Mouse (Mus musculus) liver, embryonic 11.5 days (tissue): Measurements from ENCODE around the gene 4930578G10Rik. TPM values are rescaled to one million over a fixed set of nuclear protein-coding genes. Genes with fewer than 3 reads are reported as not detected.

Experiments used
- ATAC-seq: fragments of 200-750 bp; cut with Nextera tagmentation; replicated peaks from 2 replicates; pipeline ENCODE4 v1.8.0; 2017; ENCODE audit warnings: moderate number of reproducible peaks, mild to moderate bottlenecking, moderate TSS enrichment, moderate library complexity; ENCODE audit not compliant: low FRiP score
- DNase-seq: peaks from one replicate; pipeline ENCODE4 v3.0.0-alpha.2; 2017; ENCODE audit warnings: low spot score
- H3K27ac ChIP-seq: fragments of 300-500 bp; sonication (generic); 2 replicates; pipeline ENCODE4 v1.5.1; 2014; ENCODE audit warnings: mild to moderate bottlenecking, low read depth, low read length, control low read depth
- H3K27me3 ChIP-seq: fragments of 300-500 bp; sonication (generic); replicated peaks from 2 replicates; pipeline ENCODE4 v1.6.1; 2014; ENCODE audit warnings: low read length, mixed read lengths; ENCODE audit not compliant: control insufficient read depth, insufficient read depth
- H3K36me3 ChIP-seq: fragments of 300-500 bp; sonication (generic); 2 replicates; pipeline ENCODE4 v1.6.1; 2014; ENCODE audit warnings: mild to moderate bottlenecking, low read length, moderate library complexity, mixed read lengths; ENCODE audit not compliant: control insufficient read depth, insufficient read depth
- H3K4me1 ChIP-seq: fragments of 300-500 bp; sonication (generic); replicated peaks from 2 replicates; pipeline ENCODE4 v1.6.1; 2014; ENCODE audit warnings: low read length, mixed read lengths; ENCODE audit not compliant: control insufficient read depth, insufficient read depth
- H3K4me2 ChIP-seq: fragments of 300-500 bp; sonication (generic); 2 replicates; pipeline ENCODE4 v1.6.1; 2014; ENCODE audit warnings: mild to moderate bottlenecking, control low read depth, moderate library complexity
- H3K4me3 ChIP-seq: fragments of 300-500 bp; sonication (generic); 2 replicates; pipeline ENCODE4 v1.5.1; 2014; ENCODE audit warnings: low read depth, low read length, control low read depth
- H3K9ac ChIP-seq: fragments of 300-500 bp; sonication (generic); 2 replicates; pipeline ENCODE4 v1.6.1; 2014; ENCODE audit warnings: low read depth, low read length, control low read depth
- H3K9me3 ChIP-seq: fragments of 300-500 bp; sonication (generic); 2 replicates; pipeline ENCODE4 v1.6.1; 2016; ENCODE audit warnings: low read length, inconsistent platforms, mixed read lengths; ENCODE audit not compliant: control insufficient read depth
- WGBS: fragments of 180-500 bp; shearing (Covaris S2); extraction: QIAGEN DNeasy Blood & Tissue Kit; methylation state at CpG from one replicate; pipeline ENCODE4 v1.1.7; 2014; 5-methylcytosine and 5-hydroxymethylcytosine counted together
- polyA plus RNA-seq: library from polyadenylated mRNA; unstranded; fragments of >200 nt; fragmentation: Nextera tagmentation; extraction: Ambion mirVana; gene quantifications from 2 replicates; pipeline ENCODE4 v1.2.1, GENCODE M21; 2014

Gene 4930578G10Rik
- polyA plus RNA-seq, 1 experiment from 2014 or later = not detected

- no peaks in the 10 kb centered on the region for H3K4me1 ChIP-seq
- no peak overlapping the region for H3K9ac ChIP-seq
- H3K4me2 ChIP-seq = no peak overlapping the region
- H3K4me3 ChIP-seq = no peak overlapping the region
- H3K27me3 ChIP-seq = no peaks in the 10 kb centered on the region
- WGBS = 87% methylated on average over 6 of the region's 6 CpGs
- ATAC-seq (no peak), DNase-seq (no peak)
- H3K36me3 ChIP-seq = no peaks in the 10 kb centered on the region
- no peak overlapping the region for H3K27ac ChIP-seq
- H3K9me3 ChIP-seq = no peaks in the 10 kb centered on the region
Observed at GRCm38 (mm10) chr4:42886926-42887325, 151.6 kb downstream of the 4930578G10Rik start.

- Histone ChIP-seq H3K9me3 (no peaks in the 10 kb centered on the region), H3K4me2 (no peak overlapping the region), H3K27ac (no peak overlapping the region), H3K36me3 (no peaks in the 10 kb centered on the region), H3K27me3 (no peaks in the 10 kb centered on the region), H3K4me3 (no peak overlapping the region), H3K4me1 (no peaks in the 10 kb centered on the region), H3K9ac (no peak overlapping the region)
- DNase-seq = no peak
- 92% methylated on average over 6 of the region's 6 CpGs for WGBS
- ATAC-seq = no peak
Observed at GRCm38 (mm10) chr4:42888806-42889205, 153.5 kb downstream of the 4930578G10Rik start.

GRCm38 (mm10) chr4:42891176-42891575, 155.8 kb downstream of the 4930578G10Rik start:
- Histone ChIP-seq H3K36me3 (no peaks in the 10 kb centered on the region), H3K4me1 (no peaks in the 10 kb centered on the region), H3K4me3 (no peak overlapping the region), H3K9me3 (no peaks in the 10 kb centered on the region), H3K4me2 (no peak overlapping the region), H3K9ac (no peak overlapping the region), H3K27me3 (no peaks in the 10 kb centered on the region), H3K27ac (no peak overlapping the region)
- ATAC-seq (no peak), DNase-seq (no peak)
- WGBS = 68% methylated on average over 7 of the region's 7 CpGs

GRCm38 (mm10) chr4:42895118-42895517, 159.8 kb downstream of the 4930578G10Rik start:
- Histone ChIP-seq H3K9me3 (no peaks in the 10 kb centered on the region), H3K4me3 (no peak overlapping the region), H3K36me3 (no peaks in the 10 kb centered on the region), H3K27ac (no peak overlapping the region), H3K9ac (no peak overlapping the region), H3K4me2 (no peak overlapping the region), H3K27me3 (no peaks in the 10 kb centered on the region), H3K4me1 (no peaks in the 10 kb centered on the region)
- ATAC-seq (no peak), DNase-seq (no peak)
- 85% methylated on average over 7 of the region's 7 CpGs for WGBS

Other genes with a start within 250 kb of the 4930578G10Rik start
- not detected in 2 replicates for gene Fam205a2, start 207.4 kb upstream of the 4930578G10Rik start, polyA plus RNA-seq
- gene Gm10591, start 123.3 kb upstream of the 4930578G10Rik start, polyA plus RNA-seq = not detected in 2 replicates
- not detected in 2 replicates for gene Gm2564, start 105.8 kb upstream of the 4930578G10Rik start, polyA plus RNA-seq
- gene Ccl27b, start 80.3 kb upstream of the 4930578G10Rik start, polyA plus RNA-seq = not detected in 2 replicates
- not detected in 2 replicates for gene Il11ra2, start 73.7 kb upstream of the 4930578G10Rik start, polyA plus RNA-seq
- gene Ccl19, start 21.0 kb downstream of the 4930578G10Rik start, polyA plus RNA-seq = not detected in 2 replicates
- 0.65 and 1.2 TPM in 2 replicates for gene Ccl21a, start 38.4 kb downstream of the 4930578G10Rik start, polyA plus RNA-seq
- gene Fam205a1, start 118.3 kb downstream of the 4930578G10Rik start, polyA plus RNA-seq = 0.22 and 0.29 TPM in 2 replicates
- gene Gm12394, start 121.2 kb downstream of the 4930578G10Rik start, polyA plus RNA-seq = 0.11 and 0.18 TPM in 2 replicates
- 0.71 and 0.75 TPM in 2 replicates for gene Fam205c, start 138.7 kb downstream of the 4930578G10Rik start, polyA plus RNA-seq
- 0.38 and 0.42 TPM in 2 replicates for gene Phf24, start 181.1 kb downstream of the 4930578G10Rik start, polyA plus RNA-seq
- 2.0 and 3.0 TPM in 2 replicates for gene Dnajb5, start 214.3 kb downstream of the 4930578G10Rik start, polyA plus RNA-seq
- 0.41 and 0.53 TPM in 2 replicates for gene 1700022I11Rik, start 234.1 kb downstream of the 4930578G10Rik start, polyA plus RNA-seq